Mouse (Mus musculus) layer of hippocampus, adult 8-10 months (tissue): ENCODE data around the gene Fhod1. TPM values are rescaled to one million over a fixed set of nuclear protein-coding genes. Genes with fewer than 3 reads are reported as not detected.

Experiments
- DNase-seq, 2 experiments: peaks; one replicate each; pipeline ENCODE4 v3.0.0; 2022; ENCODE audit warnings: low spot score in 2 of 2
- total RNA-seq, 4 experiments: library from RNA; stranded (reverse); gene quantifications; 2 replicates each; pipeline ENCODE4 v1.2.4; 2022

Fhod1 gene
- total RNA-seq, 4 experiments from 2014 or later = 2.4 to 6.3 (median 5.2) TPM

- no peak for DNase-seq
These were observed 29.0 kb downstream of the Fhod1 start for GRCm38 (mm10) chr8:105318662-105319190.

- DNase-seq = no peak
These were observed 29.8 kb downstream of the Fhod1 start for GRCm38 (mm10) chr8:105317941-105318340.

GRCm38 (mm10) chr8:105315073-105315769 lies 32.5 kb downstream of the Fhod1 start:
- no peak for DNase-seq

DNA sequence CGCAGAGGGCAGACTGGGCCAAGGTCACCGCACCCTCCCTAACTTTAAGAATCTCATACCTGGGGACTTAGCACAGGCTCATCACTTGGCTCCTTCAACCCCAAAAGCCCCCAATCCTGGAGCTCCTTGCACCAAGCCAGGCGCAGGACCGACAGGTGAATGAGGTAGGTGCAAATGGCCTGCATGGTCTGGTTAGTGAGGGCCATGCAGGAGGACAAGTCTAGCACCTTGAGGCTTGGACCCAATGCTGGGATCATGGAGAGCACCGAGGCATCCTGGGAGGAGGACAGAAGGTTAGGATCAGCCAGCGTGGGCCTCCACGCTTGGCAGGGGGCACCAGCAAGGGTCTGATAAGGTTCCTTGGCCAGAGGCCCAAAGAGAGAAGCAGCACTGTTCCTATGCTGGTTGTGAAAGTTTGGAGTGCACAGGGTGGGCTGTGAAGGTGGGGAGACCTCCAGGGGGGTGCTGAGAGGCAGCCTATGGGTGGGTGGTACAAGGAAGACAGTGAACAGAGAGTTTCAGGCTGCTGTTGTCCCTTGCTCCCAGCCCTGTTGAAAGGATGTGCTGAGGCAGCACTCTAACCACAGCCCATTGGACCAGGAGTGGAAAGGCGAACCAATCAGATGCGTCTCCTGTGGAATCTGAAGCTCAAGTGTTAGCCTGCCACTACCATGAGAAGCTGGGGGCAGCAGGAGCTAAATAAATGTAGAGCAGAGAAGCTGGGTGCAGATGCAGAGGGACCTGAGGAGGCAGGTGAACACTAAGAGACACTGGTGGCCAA lies 33.9 kb downstream of the Fhod1 start:
- DNase-seq = no peak

DNA sequence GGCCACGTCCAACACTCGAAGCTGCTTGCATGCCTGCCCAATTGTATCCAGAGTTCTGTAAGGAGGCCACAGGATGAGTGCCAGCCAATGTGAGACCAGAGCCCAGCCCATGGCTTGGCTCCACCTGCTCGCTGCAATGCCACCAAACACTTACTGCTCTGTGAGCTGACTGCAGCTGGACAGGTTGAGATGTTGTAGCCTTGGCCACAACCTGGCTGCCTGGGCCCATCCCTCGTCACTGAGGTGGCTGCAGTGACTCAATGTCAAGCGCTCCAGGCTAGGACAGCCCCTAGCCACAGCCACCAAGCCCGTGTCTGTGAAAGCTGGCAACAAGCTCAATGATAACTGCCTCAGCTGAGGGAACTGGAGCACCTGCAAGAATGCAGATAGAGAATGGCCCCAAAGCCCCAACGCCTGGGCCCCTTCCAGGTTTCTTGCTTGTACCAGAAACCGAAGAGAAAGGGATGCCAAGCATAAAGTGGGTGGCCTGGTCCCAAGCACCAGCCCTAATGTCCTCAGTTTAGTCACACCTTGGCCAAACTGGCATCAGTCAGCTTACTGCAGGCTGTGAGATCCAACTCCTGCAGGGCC lies 34.8 kb downstream of the Fhod1 start:
- DNase-seq = no peak

DNA sequence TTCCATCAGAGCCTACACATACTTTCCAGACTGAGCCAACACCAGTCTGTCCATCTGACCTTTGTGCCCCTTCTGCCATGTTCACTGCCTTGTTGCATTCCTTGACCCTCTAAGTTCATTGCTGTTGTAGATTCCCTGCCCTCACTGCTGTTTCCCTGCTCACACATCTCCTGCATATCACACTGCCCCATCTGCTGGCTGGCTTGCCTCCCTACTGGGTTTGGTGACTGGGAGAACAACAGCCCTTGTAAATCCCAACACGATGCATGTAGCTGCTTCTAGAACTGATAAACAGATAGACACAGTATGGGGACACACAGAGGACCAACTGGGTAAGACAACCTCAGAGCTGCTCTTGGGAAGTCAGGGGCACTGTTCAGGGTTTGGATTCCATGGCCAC lies 36.0 kb downstream of the Fhod1 start:
- no peak for DNase-seq

- DNase-seq = no peak
These were observed 37.6 kb downstream of the Fhod1 start for GRCm38 (mm10) chr8:105310118-105310517.

DNA sequence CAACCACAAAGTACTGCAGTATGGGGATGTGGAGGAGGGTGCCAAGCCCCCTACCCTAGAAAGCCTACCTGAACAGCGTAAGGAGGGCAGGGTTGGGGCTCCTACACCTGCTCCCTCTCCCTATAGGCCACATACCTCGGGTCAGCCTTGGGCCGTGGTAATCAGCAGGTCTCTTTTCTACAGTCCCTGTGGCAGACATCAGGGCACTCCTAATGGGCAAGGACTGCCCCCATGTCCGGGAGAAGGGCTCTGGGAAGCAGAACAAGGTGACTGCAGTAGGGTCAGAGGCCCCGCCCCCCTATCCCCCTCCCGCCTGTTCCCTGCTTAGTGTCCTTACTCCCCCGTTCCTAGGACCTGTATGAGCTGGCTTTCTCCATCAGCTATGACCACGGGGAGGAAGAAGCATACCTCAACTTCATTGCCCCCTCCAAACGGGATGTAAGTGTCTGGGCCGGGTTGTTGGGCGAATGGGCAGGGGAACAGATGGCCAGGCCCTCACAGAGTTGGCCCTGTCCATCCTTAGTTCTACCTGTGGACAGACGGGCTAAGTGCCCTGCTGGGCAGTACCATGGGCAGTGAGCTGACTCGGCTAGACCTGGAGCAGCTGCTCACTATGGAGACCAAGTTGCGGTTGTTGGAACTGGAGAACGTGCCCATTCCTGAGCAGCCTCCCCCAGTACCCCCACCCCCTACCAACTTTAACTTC lies 38.5 kb downstream of the Fhod1 start:
- DNase-seq = no peak

DNA sequence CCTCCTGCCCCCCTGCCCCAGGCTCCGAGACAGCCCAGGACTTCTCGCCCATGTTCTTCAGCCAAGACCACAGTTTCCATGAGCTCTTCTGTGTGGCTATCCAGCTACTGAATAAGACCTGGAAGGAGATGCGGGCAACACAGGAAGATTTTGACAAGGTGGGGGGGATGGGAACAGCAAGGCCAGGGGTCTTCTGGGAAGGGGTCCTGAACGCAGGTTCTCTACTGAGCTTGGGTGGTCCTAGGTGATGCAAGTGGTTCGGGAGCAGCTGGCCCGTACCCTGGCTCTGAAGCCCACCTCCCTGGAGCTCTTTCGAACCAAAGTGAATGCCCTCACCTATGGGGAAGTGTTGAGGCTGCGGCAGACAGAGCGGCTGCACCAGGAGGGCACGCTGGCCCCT lies 39.3 kb downstream of the Fhod1 start:
- no peak for DNase-seq

DNA sequence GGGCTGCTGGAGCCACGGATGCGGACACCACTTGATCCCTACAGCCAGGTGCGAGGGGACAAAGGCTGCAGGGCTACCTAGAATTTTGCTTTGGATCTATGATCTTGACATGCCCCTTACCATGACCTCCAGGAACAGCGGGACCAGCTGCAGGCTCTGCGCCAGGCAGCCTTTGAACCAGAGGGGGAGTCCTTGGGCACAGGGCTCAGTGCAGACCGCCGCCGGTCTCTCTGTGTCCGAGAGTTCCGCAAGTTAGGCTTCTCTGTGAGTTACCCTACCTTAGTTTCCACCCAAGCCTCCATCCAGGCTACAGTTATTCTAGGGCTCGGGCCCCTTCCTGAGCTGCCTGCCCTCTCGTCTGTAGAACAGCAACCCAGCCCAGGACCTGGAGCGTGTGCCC lies 40.1 kb downstream of the Fhod1 start:
- DNase-seq = no peak

GRCm38 (mm10) chr8:105306146-105306691 lies 41.5 kb downstream of the Fhod1 start:
- DNase-seq = no peak

- DNase-seq = no peak
These were observed 42.3 kb downstream of the Fhod1 start, which contains the start of gene Elmo3 for GRCm38 (mm10) chr8:105305211-105306145. Gene Elmo3 (plus strand): TSS chr8:105305601.

DNA sequence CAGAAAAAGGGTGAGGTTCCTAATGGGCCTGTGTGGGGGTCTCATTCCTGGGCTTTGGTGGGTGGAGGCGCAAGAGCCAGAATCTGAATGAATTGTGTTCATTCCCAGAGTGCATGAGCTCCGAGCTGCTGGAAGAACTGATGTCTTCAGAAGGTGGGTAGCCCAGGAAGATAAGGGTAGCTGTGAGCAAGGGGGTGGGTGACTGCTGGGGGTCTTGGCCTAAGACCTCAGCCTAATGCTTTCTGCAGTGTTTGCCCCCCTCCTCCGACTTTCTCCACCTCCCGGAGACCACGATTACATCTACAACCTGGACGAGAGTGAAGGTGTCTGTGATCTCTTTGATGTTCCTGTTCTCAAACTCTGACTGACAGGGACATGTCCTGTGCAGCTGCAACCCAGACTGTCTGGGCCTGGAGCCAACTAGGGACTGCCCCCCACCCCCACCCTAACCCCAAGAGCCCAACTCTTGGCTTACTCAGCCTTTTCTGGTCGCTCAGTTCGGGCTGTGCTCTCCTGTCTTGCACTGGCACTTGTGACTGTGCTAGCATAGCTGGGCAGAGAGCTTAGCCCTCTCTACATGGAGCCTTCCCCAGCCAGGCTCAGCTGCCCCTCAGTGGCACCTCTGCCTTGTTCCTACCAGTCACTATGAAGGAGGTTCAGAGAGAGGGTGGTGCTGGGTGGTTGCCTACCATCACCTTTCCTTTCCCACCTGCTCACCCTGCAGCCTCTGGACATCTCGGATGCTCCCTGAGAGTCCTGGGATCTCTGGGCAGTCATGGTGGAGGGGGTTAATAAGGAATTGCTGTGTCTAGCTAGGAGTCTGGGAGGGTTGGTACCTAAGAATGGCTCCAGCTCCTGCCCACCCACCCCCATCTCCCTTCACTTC lies 43.2 kb downstream of the Fhod1 start:
- DNase-seq = no peak

- DNase-seq = no peak
These were observed 43.9 kb downstream of the Fhod1 start for GRCm38 (mm10) chr8:105303874-105304273.

DNA sequence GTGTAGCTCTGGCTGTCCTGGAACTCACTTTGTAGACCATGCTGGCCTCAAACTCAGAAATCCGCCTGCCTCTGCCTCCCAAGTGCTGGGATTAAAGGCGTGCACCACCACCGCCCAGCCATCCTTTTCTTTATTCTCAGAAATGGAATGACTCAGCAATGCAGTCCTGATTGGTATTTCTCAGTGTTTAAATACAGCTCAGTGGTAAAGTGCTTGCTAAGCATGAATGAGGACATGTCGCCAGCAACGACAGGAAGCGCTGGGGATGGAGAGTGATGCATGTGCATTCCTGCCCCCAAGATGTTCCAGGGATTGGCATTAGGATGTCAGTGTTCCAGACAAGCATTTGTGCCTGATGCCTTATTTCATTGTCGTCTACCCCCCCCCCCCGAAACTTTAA lies 44.4 kb downstream of the Fhod1 start:
- no peak for DNase-seq

GRCm38 (mm10) chr8:105299962-105300361 lies 47.8 kb downstream of the Fhod1 start:
- no peak for DNase-seq

- DNase-seq = no peak
These were observed 49.2 kb downstream of the Fhod1 start for GRCm38 (mm10) chr8:105298351-105299252.
